Mouse (Mus musculus) cortical plate, adult 2 months (tissue): ENCODE measurements around the gene Ecsit.

Experiments used
- CTCF ChIP-seq: fragments of 200-500 bp; IDR thresholded peaks from 2 replicates; pipeline ENCODE4 v1.5.1; 2011; ENCODE audit warnings: mild to moderate bottlenecking, control low read depth, low read length; ENCODE audit not compliant: insufficient read depth; ENCODE audit errors: extremely low read depth
- POLR2A ChIP-seq: fragments of 200-500 bp; IDR thresholded peaks from 2 replicates; pipeline ENCODE4 v1.6.1; 2011; ENCODE audit warnings: mild to moderate bottlenecking, low read length, control low read depth; ENCODE audit not compliant: insufficient read depth; ENCODE audit errors: extremely low read depth

DNA sequence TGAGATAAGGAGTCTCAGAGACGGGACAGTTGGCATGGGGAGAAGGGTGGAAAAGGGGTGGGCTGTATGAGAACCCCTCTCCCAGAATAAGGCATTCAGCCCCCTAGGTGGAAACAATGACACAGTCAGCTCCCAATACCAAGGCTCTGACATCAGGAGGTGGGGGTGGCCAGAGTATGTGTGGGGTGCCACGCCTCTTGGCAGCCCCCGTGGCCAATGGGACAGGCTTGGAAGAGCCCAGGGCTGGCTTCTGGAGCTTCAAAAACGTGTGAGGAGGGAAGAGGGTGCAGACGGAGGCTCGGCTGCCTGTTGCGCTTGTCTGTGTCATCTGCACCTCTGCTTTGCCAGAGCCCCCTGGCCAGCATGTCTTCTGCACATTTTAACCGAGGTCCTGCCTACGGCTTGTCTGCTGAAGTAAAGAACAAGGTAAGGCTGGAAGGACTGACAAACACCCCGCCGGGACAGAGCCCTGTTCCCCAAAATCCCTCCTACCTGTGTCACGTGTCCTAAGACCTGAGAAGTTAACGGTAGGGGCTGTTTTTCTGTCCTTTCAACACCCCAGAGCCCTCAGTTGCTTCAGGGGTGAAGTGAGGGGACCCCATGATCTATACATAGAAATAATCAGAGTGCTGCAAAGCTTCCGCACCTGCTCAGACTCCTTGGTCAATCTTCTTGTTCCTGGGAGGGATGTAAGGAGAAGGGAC lies 13.9 kb upstream of the Ecsit start, which contains the start of gene Cnn1:
- TF ChIP-seq CTCF (no peak), POLR2A (no peak)
